Mouse (Mus musculus) erythroblast, adult 5-6 weeks (primary cell): ENCODE measurements around the gene Il2. TPM values are rescaled to one million over a fixed set of nuclear protein-coding genes. Genes with fewer than 3 reads are reported as not detected.

Experiments
- ATAC-seq: replicated peaks from 2 replicates; pipeline ENCODE4 v1.8.0; 2016; ENCODE audit warnings: moderate number of reproducible peaks, mild to moderate bottlenecking, moderate TSS enrichment, inconsistent platforms; ENCODE audit not compliant: poor library complexity, low FRiP score, severe bottlenecking
- total RNA-seq, 2 experiments: library from RNA; stranded (forward) in 1 of 2; stranded (reverse) in 1 of 2; fragments of 150-400 nt in 1 of 2; fragments of 200-764, 138-1000 nt in 1 of 2; gene quantifications; 2 replicates each; pipeline versions ENCODE4 v1.2.3 to v1.2.4; 2015 to 2017; ENCODE audit warnings: low replicate concordance in 2 of 2

Il2 gene
- total RNA-seq, 2 experiments from 2014 or later = 6.1 TPM; not detected in 1

DNA sequence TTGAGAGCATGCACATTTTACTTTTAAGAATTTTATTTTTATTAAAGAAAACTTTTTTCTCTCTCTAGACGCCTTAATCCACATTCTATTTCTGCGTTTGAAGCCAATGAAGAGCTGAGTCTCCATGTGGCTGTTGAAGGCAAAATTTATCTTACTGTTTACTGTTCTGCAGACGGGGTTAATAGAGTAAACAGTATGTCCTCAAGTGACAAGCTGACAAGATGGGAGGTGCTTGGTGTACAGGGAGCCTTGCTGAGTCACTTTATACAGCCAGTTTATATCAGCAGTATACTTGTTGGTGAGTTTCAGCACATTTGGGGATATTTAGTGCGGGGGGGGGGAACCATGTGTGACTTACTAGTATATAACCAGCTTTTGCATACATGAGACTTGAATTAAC is 40.9 kb downstream of the Il2 start:
- ATAC-seq = no peak

DNA sequence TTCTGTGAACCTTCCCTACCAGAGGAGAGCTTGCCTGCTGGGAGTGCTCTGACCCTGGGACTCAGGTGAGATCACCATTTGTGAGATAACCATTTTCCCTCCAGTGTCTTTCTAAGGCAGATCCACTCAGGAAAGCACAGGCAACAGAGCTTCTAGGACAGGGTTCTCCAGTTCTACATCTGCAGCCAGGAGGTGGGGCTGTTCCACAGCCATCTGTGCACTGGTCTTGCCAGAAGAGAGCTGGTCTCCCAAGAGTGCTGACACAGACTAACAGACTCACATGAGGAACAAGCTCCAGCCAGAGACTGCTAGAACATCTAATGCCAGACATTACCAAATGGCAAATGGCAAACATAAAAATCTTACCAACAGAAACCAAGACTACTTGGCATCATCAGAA is 52.5 kb downstream of the Il2 start:
- no peak for ATAC-seq

Other genes with a start within 250 kb of the Il2 start
- 0.63 TPM in 1 of 2 replicates, not detected in the other for gene Adad1, start 62.4 kb downstream of the Il2 start, total RNA-seq (2015; ENCODE audit: low replicate concordance)
- gene Adad1, start 62.4 kb downstream of the Il2 start, total RNA-seq (2017; ENCODE audit: low replicate concordance) = not detected in 2 replicates
- gene Il21, start 106.7 kb upstream of the Il2 start, total RNA-seq (2015; ENCODE audit: low replicate concordance) = not detected in 2 replicates
- gene Il21, start 106.7 kb upstream of the Il2 start, total RNA-seq (2017; ENCODE audit: low replicate concordance) = not detected in 2 replicates
- 0.77 TPM in 1 of 2 replicates, not detected in the other for gene Bbs12, start 186.6 kb upstream of the Il2 start, total RNA-seq (2015; ENCODE audit: low replicate concordance)
- 0.56 and 0.68 TPM in 2 replicates for gene Bbs12, start 186.6 kb upstream of the Il2 start, total RNA-seq (2017; ENCODE audit: low replicate concordance)
- gene Cetn4, start 186.7 kb upstream of the Il2 start, total RNA-seq (2015; ENCODE audit: low replicate concordance) = 1.3 TPM in 1 of 2 replicates, not detected in the other
- 0.98 and 3.8 TPM in 2 replicates for gene Cetn4, start 186.7 kb upstream of the Il2 start, total RNA-seq (2017; ENCODE audit: low replicate concordance)
- gene Fgf2, start 222.4 kb upstream of the Il2 start, total RNA-seq (2015; ENCODE audit: low replicate concordance) = not detected in 2 replicates
- not detected in 2 replicates for gene Fgf2, start 222.4 kb upstream of the Il2 start, total RNA-seq (2017; ENCODE audit: low replicate concordance)